Mouse (Mus musculus): Measurements from ENCODE around the gene Gm4858. TPM values are rescaled to one million over a fixed set of nuclear protein-coding genes. Genes with fewer than 3 reads are reported as not detected.
"Not testable (repeated sequence)": the region's sequence is repeated elsewhere in the genome, so short reads cannot be mapped to it uniquely, and the experiment has no call there.

Gm4858 gene
- polyA plus RNA-seq, 1 experiment from 2014 or later, result not detected

GRCm38 (mm10) chr3:93093581-93093980 lies 25.0 kb downstream of the Gm4858 start:
- H3K4me2 ChIP-seq (ENCODE audit: low read depth, low read length); ATAC-seq (replicated peaks; ENCODE audit: extremely low read depth, insufficient read depth, low FRiP score); H3K9me3 ChIP-seq (replicated peaks; ENCODE audit: control insufficient read depth, low read length); H3K9ac ChIP-seq (ENCODE audit: low read length); H3K4me1 ChIP-seq (ENCODE audit: control insufficient read depth, insufficient read depth, low read length); H3K27me3 ChIP-seq (ENCODE audit: control insufficient read depth, insufficient read depth, low read length); H3K27ac ChIP-seq (ENCODE audit: low read length); H3K36me3 ChIP-seq (ENCODE audit: control insufficient read depth, insufficient read depth); H3K4me3 ChIP-seq (ENCODE audit: low read length): not testable (repeated sequence)
- 29% methylated on average over 1 of the region's 1 CpGs for WGBS

GRCm38 (mm10) chr3:93096447-93096846 lies 27.8 kb downstream of the Gm4858 start:
- 82% methylated on average over 2 of the region's 2 CpGs for WGBS
- H3K4me2 ChIP-seq (ENCODE audit: low read depth, low read length), result no peak overlapping the region

GRCm38 (mm10) chr3:93111668-93112067 lies 43.0 kb downstream of the Gm4858 start:
- H3K4me3 ChIP-seq (ENCODE audit: low read length), result no peak overlapping the region
- no peak for ATAC-seq (replicated peaks; ENCODE audit: extremely low read depth, insufficient read depth, low FRiP score)
- WGBS, result 37% methylated on average over 5 of the region's 5 CpGs

More at GRCm38 (mm10) chr3:93096447-93096846, 27.8 kb downstream of the Gm4858 start:
- Histone ChIP-seq H3K27ac (ENCODE audit: low read length) (no peak overlapping the region), H3K9ac (ENCODE audit: low read length) (no peak overlapping the region), H3K9me3 (replicated peaks; ENCODE audit: control insufficient read depth, low read length) (no peaks in the 10 kb centered on the region), H3K4me3 (ENCODE audit: low read length) (no peak overlapping the region), H3K27me3 (ENCODE audit: control insufficient read depth, insufficient read depth, low read length) (no peaks in the 10 kb centered on the region), H3K4me1 (ENCODE audit: control insufficient read depth, insufficient read depth, low read length) (no peaks in the 10 kb centered on the region), H3K36me3 (ENCODE audit: control insufficient read depth, insufficient read depth) (no peaks in the 10 kb centered on the region)
- no peak for ATAC-seq (replicated peaks; ENCODE audit: extremely low read depth, insufficient read depth, low FRiP score)

GRCm38 (mm10) chr3:93114481-93114880 lies 45.9 kb downstream of the Gm4858 start:
- no peak for ATAC-seq (replicated peaks; ENCODE audit: extremely low read depth, insufficient read depth, low FRiP score)
- 0% methylated on average over 2 of the region's 2 CpGs for WGBS

More at GRCm38 (mm10) chr3:93111668-93112067, 43.0 kb downstream of the Gm4858 start:
- no peaks in the 10 kb centered on the region for H3K9me3 ChIP-seq (replicated peaks; ENCODE audit: control insufficient read depth, low read length)
- H3K4me2 ChIP-seq (ENCODE audit: low read depth, low read length), result no peak overlapping the region
- no peaks in the 10 kb centered on the region for H3K36me3 ChIP-seq (ENCODE audit: control insufficient read depth, insufficient read depth)
- no peaks in the 10 kb centered on the region for H3K4me1 ChIP-seq (ENCODE audit: control insufficient read depth, insufficient read depth, low read length)
- no peaks in the 10 kb centered on the region for H3K27me3 ChIP-seq (ENCODE audit: control insufficient read depth, insufficient read depth, low read length)
- H3K9ac ChIP-seq (ENCODE audit: low read length), result no peak overlapping the region
- no peak overlapping the region for H3K27ac ChIP-seq (ENCODE audit: low read length)

GRCm38 (mm10) chr3:93119101-93119500 lies 50.5 kb downstream of the Gm4858 start:
- Histone ChIP-seq H3K4me1 (ENCODE audit: control insufficient read depth, insufficient read depth, low read length) (no peaks in the 10 kb centered on the region), H3K9me3 (replicated peaks; ENCODE audit: control insufficient read depth, low read length) (no peaks in the 10 kb centered on the region), H3K27ac (ENCODE audit: low read length) (no peak overlapping the region), H3K4me3 (ENCODE audit: low read length) (no peak overlapping the region), H3K4me2 (ENCODE audit: low read depth, low read length) (no peak overlapping the region), H3K36me3 (ENCODE audit: control insufficient read depth, insufficient read depth) (no peaks in the 10 kb centered on the region), H3K9ac (ENCODE audit: low read length) (no peak overlapping the region), H3K27me3 (ENCODE audit: control insufficient read depth, insufficient read depth, low read length) (no peaks in the 10 kb centered on the region)
- 48% methylated on average over 4 of the region's 4 CpGs for WGBS
- ATAC-seq (replicated peaks; ENCODE audit: extremely low read depth, insufficient read depth, low FRiP score), result no peak

More at GRCm38 (mm10) chr3:93114481-93114880, 45.9 kb downstream of the Gm4858 start:
- no peaks in the 10 kb centered on the region for H3K27me3 ChIP-seq (ENCODE audit: control insufficient read depth, insufficient read depth, low read length)
- no peak overlapping the region for H3K9ac ChIP-seq (ENCODE audit: low read length)
- H3K4me1 ChIP-seq (ENCODE audit: control insufficient read depth, insufficient read depth, low read length), result no peaks in the 10 kb centered on the region
- no peak overlapping the region for H3K4me3 ChIP-seq (ENCODE audit: low read length)
- H3K27ac ChIP-seq (ENCODE audit: low read length), result no peak overlapping the region
- no peaks in the 10 kb centered on the region for H3K36me3 ChIP-seq (ENCODE audit: control insufficient read depth, insufficient read depth)
- H3K9me3 ChIP-seq (replicated peaks; ENCODE audit: control insufficient read depth, low read length), result no peaks in the 10 kb centered on the region
- no peak overlapping the region for H3K4me2 ChIP-seq (ENCODE audit: low read depth, low read length)

Other genes with a start within 250 kb of the Gm4858 start
- 0.08 TPM in 1 of 2 replicates, not detected in the other for gene Kprp, start 241.6 kb upstream of the Gm4858 start, polyA plus RNA-seq (2015; fragmentation: Nextera tagmentation; extraction: Ambion mirVana)
- gene Lce1l, start 217.5 kb upstream of the Gm4858 start, polyA plus RNA-seq (2015; fragmentation: Nextera tagmentation; extraction: Ambion mirVana), result not detected in 2 replicates
- not detected in 2 replicates for gene 2310050C09Rik, start 198.6 kb upstream of the Gm4858 start, polyA plus RNA-seq (2015; fragmentation: Nextera tagmentation; extraction: Ambion mirVana)
- not detected in 2 replicates for gene Lce3a, start 142.6 kb upstream of the Gm4858 start, polyA plus RNA-seq (2015; fragmentation: Nextera tagmentation; extraction: Ambion mirVana)
- gene Lce3b, start 135.8 kb upstream of the Gm4858 start, polyA plus RNA-seq (2015; fragmentation: Nextera tagmentation; extraction: Ambion mirVana), result not detected in 2 replicates
- not detected in 2 replicates for gene Lce3c, start 124.3 kb upstream of the Gm4858 start, polyA plus RNA-seq (2015; fragmentation: Nextera tagmentation; extraction: Ambion mirVana)
- gene Lce3d, start 111.4 kb upstream of the Gm4858 start, polyA plus RNA-seq (2015; fragmentation: Nextera tagmentation; extraction: Ambion mirVana), result not detected in 2 replicates
- not detected in 2 replicates for gene Lce3e, start 101.8 kb upstream of the Gm4858 start, polyA plus RNA-seq (2015; fragmentation: Nextera tagmentation; extraction: Ambion mirVana)
- not detected in 2 replicates for gene Lce3f, start 76.6 kb upstream of the Gm4858 start, polyA plus RNA-seq (2015; fragmentation: Nextera tagmentation; extraction: Ambion mirVana)
- gene Crct1, start 53.1 kb upstream of the Gm4858 start, polyA plus RNA-seq (2015; fragmentation: Nextera tagmentation; extraction: Ambion mirVana), result 0.28 TPM in 1 of 2 replicates, not detected in the other
- not detected in 2 replicates for gene Lce1m, start 49.8 kb upstream of the Gm4858 start, polyA plus RNA-seq (2015; fragmentation: Nextera tagmentation; extraction: Ambion mirVana)
- 0.08 TPM in 1 of 2 replicates, not detected in the other for gene Crnn, start 76.0 kb downstream of the Gm4858 start, polyA plus RNA-seq (2015; fragmentation: Nextera tagmentation; extraction: Ambion mirVana)
- not detected in 2 replicates for gene Flg2, start 128.5 kb downstream of the Gm4858 start, polyA plus RNA-seq (2015; fragmentation: Nextera tagmentation; extraction: Ambion mirVana)
- gene Flg, start 204.7 kb downstream of the Gm4858 start, polyA plus RNA-seq (2015; fragmentation: Nextera tagmentation; extraction: Ambion mirVana), result not detected in 2 replicates

All from heart, embryonic 16.5 days (tissue).